Mouse (Mus musculus): Measurements from ENCODE around the gene 9230102O04Rik. TPM values are rescaled to one million over a fixed set of nuclear protein-coding genes. Genes with fewer than 3 reads are reported as not detected.

9230102O04Rik gene
- polyA plus RNA-seq (2014; fragmentation: Nextera tagmentation; extraction: Ambion mirVana): 0.97 TPM in 1 of 2 replicates, not detected in the other

DNA sequence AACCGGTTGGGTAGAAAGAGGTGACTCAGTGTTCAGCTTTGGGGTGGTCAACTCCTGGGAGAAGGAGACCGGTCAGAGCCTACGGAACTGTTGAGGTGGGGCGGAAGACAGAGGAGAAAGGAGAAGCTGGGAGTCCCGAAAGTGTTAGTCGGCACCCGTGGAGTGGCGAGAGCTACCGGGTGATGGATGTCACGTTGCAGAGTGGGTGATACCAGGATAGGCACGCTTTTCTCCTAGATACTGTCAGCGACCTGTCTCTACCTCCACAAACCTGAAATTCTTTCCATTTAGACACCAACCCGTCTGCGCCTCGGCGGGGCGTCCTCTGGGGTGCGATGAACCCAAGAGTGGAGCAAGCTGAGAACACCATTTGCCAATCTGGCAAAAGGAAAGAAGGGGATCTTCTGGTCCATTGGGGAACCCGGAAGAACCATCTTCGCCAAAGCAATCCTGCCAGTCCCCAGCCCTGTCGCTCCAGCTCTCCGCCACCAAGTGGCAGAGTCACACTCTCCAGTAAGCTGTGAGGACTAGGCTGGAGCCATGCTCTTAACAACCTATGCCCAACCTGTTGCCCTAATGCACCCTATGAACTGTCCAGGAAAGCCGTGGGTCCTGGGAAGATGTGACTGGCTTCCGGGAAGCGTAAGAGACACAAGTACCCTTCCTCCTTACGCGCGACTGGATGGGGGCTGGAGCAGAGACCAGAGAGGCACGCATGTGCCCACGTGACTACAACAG, at the start of gene 9230102O04Rik:
Gene 9230102O04Rik (minus strand): TSS at position 628 of the 738 bp plus-strand sequence.
- no peak for DNase-seq (ENCODE audit: low spot score)
- Histone ChIP-seq H3K27ac (replicated peaks; ENCODE audit: low read depth, low read length) (no peak within 1 kb of the TSS), H3K4me2 (ENCODE audit: low read depth, low read length) (peak within 1 kb of the TSS; percentile 50), H3K36me3 (ENCODE audit: control insufficient read depth, insufficient read depth, low read length) (no peaks in the 10 kb centered on the region), H3K9me3 (ENCODE audit: control insufficient read depth, low read length) (no peaks in the 10 kb centered on the region), H3K9ac (ENCODE audit: low read depth, low read length) (no peak within 1 kb of the TSS), H3K4me1 (ENCODE audit: control insufficient read depth, insufficient read depth, low read length) (no peaks in the 10 kb centered on the region), H3K4me3 (ENCODE audit: low read depth, low read length) (peak within 1 kb of the TSS; percentile 28), H3K27me3 (replicated peaks; ENCODE audit: control insufficient read depth, insufficient read depth, low read length) (peaks cover 98% of the 10 kb centered on the region)
- 0% methylated on average over 29 of the region's 30 CpGs for WGBS
- ATAC-seq (ENCODE audit: low read depth): peak; percentile 73

GRCm38 (mm10) chr2:9935965-9936364, 46.6 kb upstream of the 9230102O04Rik start:
- H3K27ac ChIP-seq (replicated peaks; ENCODE audit: low read depth, low read length): no peak overlapping the region
- H3K9ac ChIP-seq (ENCODE audit: low read depth, low read length): no peak overlapping the region
- no peaks in the 10 kb centered on the region for H3K9me3 ChIP-seq (ENCODE audit: control insufficient read depth, low read length)
- no peak overlapping the region for H3K4me2 ChIP-seq (ENCODE audit: low read depth, low read length)
- H3K27me3 ChIP-seq (replicated peaks; ENCODE audit: control insufficient read depth, insufficient read depth, low read length): no peaks in the 10 kb centered on the region
- no peaks in the 10 kb centered on the region for H3K36me3 ChIP-seq (ENCODE audit: control insufficient read depth, insufficient read depth, low read length)
- H3K4me1 ChIP-seq (ENCODE audit: control insufficient read depth, insufficient read depth, low read length): no peaks in the 10 kb centered on the region
- no peak overlapping the region for H3K4me3 ChIP-seq (ENCODE audit: low read depth, low read length)
- WGBS: no CpG with 5 or more reads among the region's 1 CpGs
- DNase-seq (ENCODE audit: low spot score) (peak; percentile 14), ATAC-seq (ENCODE audit: low read depth) (no peak)

- no peak overlapping the region for H3K27ac ChIP-seq (replicated peaks; ENCODE audit: low read depth, low read length)
- DNase-seq (ENCODE audit: low spot score) (no peak), ATAC-seq (ENCODE audit: low read depth) (no peak)
- H3K9ac ChIP-seq (ENCODE audit: low read depth, low read length): no peak overlapping the region
- H3K4me3 ChIP-seq (ENCODE audit: low read depth, low read length): no peak overlapping the region
- no peaks in the 10 kb centered on the region for H3K27me3 ChIP-seq (replicated peaks; ENCODE audit: control insufficient read depth, insufficient read depth, low read length)
- no peaks in the 10 kb centered on the region for H3K4me1 ChIP-seq (ENCODE audit: control insufficient read depth, insufficient read depth, low read length)
- no peaks in the 10 kb centered on the region for H3K36me3 ChIP-seq (ENCODE audit: control insufficient read depth, insufficient read depth, low read length)
- WGBS: 72% methylated on average over 4 of the region's 4 CpGs
- H3K9me3 ChIP-seq (ENCODE audit: control insufficient read depth, low read length): no peaks in the 10 kb centered on the region
- H3K4me2 ChIP-seq (ENCODE audit: low read depth, low read length): no peak overlapping the region
These were observed 37.6 kb upstream of the 9230102O04Rik start for GRCm38 (mm10) chr2:9926905-9927283.

DNA sequence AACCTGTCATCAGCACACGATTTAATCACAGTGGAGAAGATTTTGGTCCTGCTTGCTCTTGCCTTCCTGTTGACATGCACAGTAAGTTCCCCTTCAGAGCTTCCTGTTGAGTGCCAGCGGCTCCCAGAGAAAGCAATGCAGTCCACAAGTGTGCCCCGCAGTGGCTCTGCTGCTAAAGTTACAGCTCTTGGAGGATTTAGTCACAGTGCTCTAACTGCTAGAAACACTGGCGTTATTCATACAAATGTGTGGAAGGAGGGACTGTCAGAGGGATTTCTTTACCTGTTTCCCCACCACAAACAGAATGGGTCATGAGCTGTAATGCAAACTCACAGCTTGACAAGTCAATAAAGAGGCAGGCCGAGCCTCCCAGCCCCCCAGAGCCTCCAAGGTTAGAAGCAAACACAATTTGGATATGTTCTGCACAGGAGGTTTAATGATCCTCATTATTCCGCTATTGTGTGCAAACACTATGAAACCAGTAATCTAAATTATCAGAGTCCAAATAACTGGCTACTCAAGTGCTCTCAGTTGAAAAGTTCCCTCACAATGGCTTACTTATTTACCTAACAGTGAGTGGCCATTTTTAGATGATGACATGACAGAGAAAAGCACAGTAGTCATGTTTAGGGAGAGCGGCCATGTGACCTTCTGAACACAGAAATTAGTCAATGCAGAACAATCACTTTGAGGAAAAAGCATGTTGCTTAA, 37.0 kb upstream of the 9230102O04Rik start:
- no peaks in the 10 kb centered on the region for H3K36me3 ChIP-seq (ENCODE audit: control insufficient read depth, insufficient read depth, low read length)
- H3K27ac ChIP-seq (replicated peaks; ENCODE audit: low read depth, low read length): no peak overlapping the region
- ATAC-seq (ENCODE audit: low read depth): peak; percentile 15; the same call in 1 of the 2 replicates
- DNase-seq (ENCODE audit: low spot score): peak; percentile 56
- no peak overlapping the region for H3K9ac ChIP-seq (ENCODE audit: low read depth, low read length)
- 49% methylated on average over 7 of the region's 7 CpGs for WGBS
- H3K9me3 ChIP-seq (ENCODE audit: control insufficient read depth, low read length): no peaks in the 10 kb centered on the region
- no peaks in the 10 kb centered on the region for H3K4me1 ChIP-seq (ENCODE audit: control insufficient read depth, insufficient read depth, low read length)
- no peak overlapping the region for H3K4me2 ChIP-seq (ENCODE audit: low read depth, low read length)
- H3K4me3 ChIP-seq (ENCODE audit: low read depth, low read length): no peak overlapping the region
- H3K27me3 ChIP-seq (replicated peaks; ENCODE audit: control insufficient read depth, insufficient read depth, low read length): no peaks in the 10 kb centered on the region

DNA sequence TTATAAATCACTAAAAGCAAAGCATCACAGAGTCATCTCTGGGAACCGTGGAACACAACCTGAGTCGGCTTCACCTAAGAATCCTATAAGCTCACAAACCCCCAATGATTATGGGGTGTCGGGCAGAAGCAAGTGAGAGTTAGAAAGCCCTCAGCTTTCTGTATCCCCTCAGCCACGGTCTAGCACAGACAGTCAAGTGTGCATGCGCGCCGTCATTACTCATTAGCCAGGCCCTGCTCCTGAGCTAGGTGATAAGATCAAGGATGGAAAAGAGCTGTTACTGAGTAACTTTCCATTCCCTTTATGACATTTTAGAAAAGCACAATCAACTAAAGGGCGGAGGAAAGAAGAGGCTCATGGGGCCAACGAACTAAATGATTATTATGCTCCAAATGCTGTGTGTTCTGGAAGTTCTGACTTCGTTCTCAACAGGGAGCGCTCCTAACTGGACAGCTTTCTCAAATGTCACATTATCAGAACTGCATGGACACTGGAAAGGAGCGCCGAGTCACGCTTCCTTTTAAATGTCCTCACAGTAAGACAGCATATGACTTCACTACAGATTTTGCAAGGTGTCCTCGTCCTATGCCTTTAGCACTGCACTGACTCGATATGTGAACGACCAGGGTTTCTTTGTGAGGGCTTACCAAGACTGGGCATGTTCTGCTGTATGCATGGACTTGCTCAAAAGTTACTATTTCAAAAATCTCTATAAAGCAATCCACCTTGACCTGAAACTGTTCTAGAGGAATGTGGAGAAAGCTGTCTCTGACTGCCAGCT, 29.5 kb upstream of the 9230102O04Rik start:
- no peak overlapping the region for H3K4me3 ChIP-seq (ENCODE audit: low read depth, low read length)
- H3K4me2 ChIP-seq (ENCODE audit: low read depth, low read length): no peak overlapping the region
- no peak overlapping the region for H3K27ac ChIP-seq (replicated peaks; ENCODE audit: low read depth, low read length)
- peaks cover 28% of the 10 kb centered on the region for H3K36me3 ChIP-seq (ENCODE audit: control insufficient read depth, insufficient read depth, low read length)
- H3K27me3 ChIP-seq (replicated peaks; ENCODE audit: control insufficient read depth, insufficient read depth, low read length): no peaks in the 10 kb centered on the region
- no peak overlapping the region for H3K9ac ChIP-seq (ENCODE audit: low read depth, low read length)
- no peak for DNase-seq (ENCODE audit: low spot score)
- no peak for ATAC-seq (ENCODE audit: low read depth)
- H3K4me1 ChIP-seq (ENCODE audit: control insufficient read depth, insufficient read depth, low read length): no peaks in the 10 kb centered on the region
- WGBS: 87% methylated on average over 17 of the region's 17 CpGs
- no peaks in the 10 kb centered on the region for H3K9me3 ChIP-seq (ENCODE audit: control insufficient read depth, low read length)

GRCm38 (mm10) chr2:9917602-9918001, 28.3 kb upstream of the 9230102O04Rik start:
- Histone ChIP-seq H3K27me3 (replicated peaks; ENCODE audit: control insufficient read depth, insufficient read depth, low read length) (no peaks in the 10 kb centered on the region), H3K36me3 (ENCODE audit: control insufficient read depth, insufficient read depth, low read length) (peaks cover 28% of the 10 kb centered on the region), H3K27ac (replicated peaks; ENCODE audit: low read depth, low read length) (no peak overlapping the region), H3K4me3 (ENCODE audit: low read depth, low read length) (no peak overlapping the region), H3K9ac (ENCODE audit: low read depth, low read length) (no peak overlapping the region), H3K4me1 (ENCODE audit: control insufficient read depth, insufficient read depth, low read length) (no peaks in the 10 kb centered on the region), H3K4me2 (ENCODE audit: low read depth, low read length) (no peak overlapping the region), H3K9me3 (ENCODE audit: control insufficient read depth, low read length) (no peaks in the 10 kb centered on the region)
- ATAC-seq (ENCODE audit: low read depth) (no peak), DNase-seq (ENCODE audit: low spot score) (no peak)
- WGBS: 86% methylated on average over 9 of the region's 9 CpGs

DNA sequence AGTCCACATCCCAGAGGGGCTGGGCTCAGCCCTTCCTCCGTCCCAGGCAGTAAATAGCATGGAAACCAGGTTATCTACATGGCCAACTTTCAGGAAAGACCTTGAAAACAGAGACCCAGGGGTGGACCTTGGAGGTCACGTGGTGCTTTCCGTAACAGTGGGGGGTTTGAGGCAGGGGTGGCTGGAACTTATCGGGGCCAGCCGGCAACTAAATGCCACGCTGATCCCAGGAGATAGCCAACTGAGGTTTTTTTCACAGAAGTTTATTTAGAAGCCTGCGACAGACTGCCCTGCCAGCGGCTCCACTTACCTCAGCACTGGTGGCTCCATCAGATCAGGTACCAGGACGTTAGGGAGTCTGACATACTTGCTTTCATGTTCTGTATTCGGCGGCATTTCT, 16.7 kb upstream of the 9230102O04Rik start:
- H3K9me3 ChIP-seq (ENCODE audit: control insufficient read depth, low read length): no peaks in the 10 kb centered on the region
- ATAC-seq (ENCODE audit: low read depth) (no peak), DNase-seq (ENCODE audit: low spot score) (no peak)
- no peak overlapping the region for H3K27ac ChIP-seq (replicated peaks; ENCODE audit: low read depth, low read length)
- H3K4me3 ChIP-seq (ENCODE audit: low read depth, low read length): peak overlapping the region; percentile 7
- H3K4me2 ChIP-seq (ENCODE audit: low read depth, low read length): peak overlapping the region; percentile 43
- WGBS: 9% methylated on average over 10 of the region's 11 CpGs
- no peaks in the 10 kb centered on the region for H3K4me1 ChIP-seq (ENCODE audit: control insufficient read depth, insufficient read depth, low read length)
- peaks cover 5% of the 10 kb centered on the region; the same call in 1 of the 2 replicates for H3K27me3 ChIP-seq (replicated peaks; ENCODE audit: control insufficient read depth, insufficient read depth, low read length)
- no peak overlapping the region for H3K9ac ChIP-seq (ENCODE audit: low read depth, low read length)
- no peaks in the 10 kb centered on the region for H3K36me3 ChIP-seq (ENCODE audit: control insufficient read depth, insufficient read depth, low read length)

GRCm38 (mm10) chr2:9903854-9904560, 14.7 kb upstream of the 9230102O04Rik start:
- Histone ChIP-seq H3K27ac (replicated peaks; ENCODE audit: low read depth, low read length) (no peak overlapping the region), H3K36me3 (ENCODE audit: control insufficient read depth, insufficient read depth, low read length) (no peaks in the 10 kb centered on the region), H3K4me2 (ENCODE audit: low read depth, low read length) (no peak overlapping the region), H3K9me3 (ENCODE audit: control insufficient read depth, low read length) (no peaks in the 10 kb centered on the region), H3K27me3 (replicated peaks; ENCODE audit: control insufficient read depth, insufficient read depth, low read length) (peaks cover 14% of the 10 kb centered on the region), H3K4me3 (ENCODE audit: low read depth, low read length) (no peak overlapping the region), H3K4me1 (ENCODE audit: control insufficient read depth, insufficient read depth, low read length) (no peaks in the 10 kb centered on the region), H3K9ac (ENCODE audit: low read depth, low read length) (no peak overlapping the region)
- ATAC-seq (ENCODE audit: low read depth) (no peak), DNase-seq (ENCODE audit: low spot score) (no peak)
- WGBS: 60% methylated on average over 14 of the region's 14 CpGs
